Mouse (Mus musculus) brain, embryonic 14.5 days (tissue): ENCODE results near the gene Hist1h3g. TPM values are rescaled to one million over a fixed set of nuclear protein-coding genes. Genes with fewer than 3 reads are reported as not detected.
A peak's percentile ranks its signal among the peaks of the same experiment; 100 is the strongest.

Source experiments
- DNase-seq: peaks from one replicate; pipeline ENCODE4 v3.0.0-alpha.2; 2011; ENCODE audit warnings: low read depth
- CTCF ChIP-seq: fragments of 200-500 bp; IDR thresholded peaks from 2 replicates; pipeline ENCODE4 v1.5.1; 2012; ENCODE audit warnings: inconsistent platforms, mild to moderate bottlenecking, moderate library complexity, borderline replicate concordance; ENCODE audit not compliant: insufficient read depth, insufficient read length; ENCODE audit errors: extremely low read depth
- POLR2A ChIP-seq: fragments of 200-500 bp; IDR thresholded peaks from 2 replicates; pipeline ENCODE4 v1.6.1; 2012; ENCODE audit warnings: mild to moderate bottlenecking, inconsistent platforms, borderline replicate concordance; ENCODE audit not compliant: poor library complexity, insufficient read depth, insufficient read length, severe bottlenecking; ENCODE audit errors: extremely low read depth
- polyA plus RNA-seq: library from polyadenylated mRNA; depleted of rRNA; stranded (reverse); fragments of >200 nt; gene quantifications from 2 replicates; pipeline ENCODE4 v1.2.3, GENCODE M21; 2012

The Hist1h3g gene
- polyA plus RNA-seq, 1 experiment: 25.5 TPM

DNA sequence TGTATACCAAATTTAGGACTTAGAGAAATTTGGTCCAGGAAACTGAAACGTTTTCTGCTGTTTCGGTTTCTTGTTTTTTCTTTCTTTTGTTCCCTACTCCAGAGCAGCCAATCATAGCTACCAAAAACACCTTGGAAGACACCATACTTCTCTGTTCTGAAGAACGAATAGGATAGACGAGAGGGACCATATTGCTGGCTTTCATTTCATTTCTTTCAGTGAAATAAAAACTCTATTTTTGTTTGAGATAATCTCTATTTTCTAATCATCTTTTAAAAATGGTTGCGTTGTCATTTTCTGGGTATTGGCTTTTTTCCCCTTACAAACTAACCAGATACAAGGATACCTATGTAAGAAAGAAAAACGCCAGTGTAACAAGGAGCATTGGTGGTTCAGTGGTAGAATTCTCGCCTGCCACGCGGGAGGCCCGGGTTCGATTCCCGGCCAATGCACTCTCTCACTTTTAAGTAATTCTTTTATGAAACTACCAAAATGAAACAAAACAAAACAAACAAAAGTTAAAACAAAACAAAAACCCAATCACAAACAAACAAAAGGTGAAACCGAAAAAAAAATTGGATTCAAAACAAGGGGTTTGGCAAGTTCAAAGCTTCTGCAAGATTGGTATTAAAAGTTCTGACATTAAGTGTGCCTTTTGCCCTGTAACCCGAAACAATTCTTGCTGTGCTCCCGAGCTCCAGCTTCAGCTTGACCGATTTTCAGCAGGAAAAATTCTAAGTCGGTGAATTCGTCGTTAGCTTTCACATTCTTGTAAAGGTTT, 18.2 kb upstream of the Hist1h3g start:
- DNase-seq: peak; percentile 89
- TF ChIP-seq POLR2A: no peak

DNA sequence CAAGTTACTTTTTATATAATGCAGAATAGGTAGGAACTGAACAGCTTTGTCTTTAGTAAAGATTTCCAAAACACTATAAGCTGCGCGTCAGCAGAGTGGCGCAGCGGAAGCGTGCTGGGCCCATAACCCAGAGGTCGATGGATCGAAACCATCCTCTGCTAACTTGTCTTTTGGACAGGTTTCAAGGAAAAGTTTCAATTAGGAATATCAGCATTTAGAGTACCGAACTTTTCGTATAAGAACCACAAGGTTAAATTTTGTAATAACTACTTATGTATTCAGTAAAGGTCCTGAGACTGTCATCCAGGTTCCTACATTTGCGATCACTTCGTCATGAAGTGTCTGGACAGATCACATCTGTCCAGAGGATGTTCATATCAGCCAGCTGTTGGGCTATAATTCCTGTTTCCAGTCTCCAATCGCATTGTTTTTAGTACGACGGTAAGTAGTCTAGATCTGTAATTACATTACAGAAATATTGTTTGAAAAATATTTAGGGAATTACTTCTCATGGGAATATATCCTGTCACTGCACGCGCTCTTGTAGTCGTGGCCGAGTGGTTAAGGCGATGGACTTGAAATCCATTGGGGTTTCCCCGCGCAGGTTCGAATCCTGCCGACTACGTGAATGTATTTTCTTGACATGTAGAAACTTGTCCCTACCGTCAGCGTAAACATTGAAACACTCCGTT, 17.5 kb upstream of the Hist1h3g start:
- TF ChIP-seq CTCF (no peak), POLR2A (no peak)

DNA sequence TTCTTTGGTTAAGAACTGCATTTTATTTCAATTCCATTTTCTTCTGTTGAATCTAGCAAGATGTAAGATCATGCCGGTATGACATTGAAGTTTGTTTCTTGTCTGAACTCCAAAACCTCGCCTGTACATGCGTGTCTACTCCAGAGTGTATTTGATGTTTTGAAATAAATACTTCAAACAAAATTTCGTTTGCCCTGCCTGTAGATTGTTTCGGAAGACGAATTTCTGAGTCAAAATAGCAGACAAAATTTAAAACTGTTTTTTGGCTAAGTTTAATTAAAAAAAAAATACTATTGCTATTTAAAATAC, 17.0 kb upstream of the Hist1h3g start:
- TF ChIP-seq POLR2A: no peak
- TF ChIP-seq CTCF: no peak
- DNase-seq: no peak

More for the DNA sequence above, 17.5 kb upstream of the Hist1h3g start:
- DNase-seq: peak; percentile 92

- no peak for TF ChIP-seq CTCF
- no peak for TF ChIP-seq POLR2A
- peak; percentile 83 for DNase-seq
These were observed 16.3 kb upstream of the Hist1h3g start for GRCm38 (mm10) chr13:23518885-23519284.

DNA sequence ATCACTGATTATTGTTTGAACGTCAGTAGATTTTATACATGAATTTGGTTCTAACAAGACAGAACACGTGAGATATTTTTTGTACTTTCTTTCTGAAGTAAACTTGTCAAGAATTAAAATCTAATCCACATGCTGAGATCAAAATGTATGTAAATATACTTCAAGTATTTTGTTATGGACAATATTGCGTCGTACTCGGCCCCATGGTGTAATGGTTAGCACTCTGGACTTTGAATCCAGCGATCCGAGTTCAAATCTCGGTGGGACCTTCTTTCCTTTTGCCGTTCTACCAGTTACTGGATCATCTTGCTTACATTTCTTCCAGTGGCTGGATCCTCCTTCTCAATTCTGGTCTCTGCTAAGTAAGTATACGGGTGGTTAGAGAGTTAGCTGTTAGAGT, 15.8 kb upstream of the Hist1h3g start:
- DNase-seq: peak; percentile 77
- TF ChIP-seq POLR2A (no peak), CTCF (no peak)

- DNase-seq: peak; percentile 73
- TF ChIP-seq POLR2A (no peak), CTCF (no peak)
These were observed 13.5 kb upstream of the Hist1h3g start for GRCm38 (mm10) chr13:23521703-23522102.

DNA sequence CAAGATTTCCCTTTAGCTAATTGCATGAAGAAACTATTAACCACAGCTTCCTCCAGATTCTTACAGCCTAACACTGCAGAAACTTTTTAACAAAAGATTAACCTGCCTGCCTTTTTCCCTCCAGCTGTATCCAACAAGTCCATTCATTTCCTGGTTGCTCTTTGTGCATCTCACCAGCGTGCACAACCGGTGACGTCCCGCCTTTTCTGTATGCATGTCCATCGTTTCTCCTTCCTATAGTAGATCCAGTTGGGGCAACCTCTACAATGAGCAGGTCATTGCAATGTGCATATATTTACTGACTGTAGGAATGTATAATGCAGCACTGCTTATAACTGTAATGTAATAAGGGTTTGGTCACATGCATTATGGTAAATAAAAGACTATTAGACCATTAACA, 11.2 kb upstream of the Hist1h3g start:
- no peak for TF ChIP-seq CTCF
- no peak for TF ChIP-seq POLR2A
- no peak for DNase-seq

GRCm38 (mm10) chr13:23524654-23525053, 10.6 kb upstream of the Hist1h3g start:
- TF ChIP-seq CTCF (peak; percentile 84; the same call in 1 of the 2 replicates), POLR2A (no peak)
- peak; percentile 94 for DNase-seq

GRCm38 (mm10) chr13:23525901-23526300, 9.3 kb upstream of the Hist1h3g start:
- no peak for TF ChIP-seq POLR2A
- no peak for TF ChIP-seq CTCF
- no peak for DNase-seq

DNA sequence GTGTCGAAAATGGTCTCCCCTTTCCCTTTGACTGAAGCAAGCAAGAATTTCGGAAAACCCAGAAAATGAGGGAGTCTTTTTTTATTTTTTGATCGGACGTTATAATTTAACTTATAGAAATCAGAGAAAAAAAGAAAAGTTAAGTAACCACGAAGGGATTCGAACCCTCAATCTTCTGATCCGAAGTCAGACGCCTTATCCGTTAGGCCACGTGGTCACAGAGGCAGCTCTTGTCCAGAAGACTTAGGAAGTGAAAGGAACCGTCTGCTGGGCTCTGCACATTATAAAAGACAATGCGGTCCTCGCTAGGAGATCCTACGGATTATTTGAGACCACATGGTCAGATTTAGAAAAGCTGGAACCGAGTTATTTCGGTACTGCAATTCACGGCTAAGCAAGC, 8.9 kb upstream of the Hist1h3g start:
- TF ChIP-seq CTCF (no peak), POLR2A (no peak)
- DNase-seq: peak; percentile 96

DNA sequence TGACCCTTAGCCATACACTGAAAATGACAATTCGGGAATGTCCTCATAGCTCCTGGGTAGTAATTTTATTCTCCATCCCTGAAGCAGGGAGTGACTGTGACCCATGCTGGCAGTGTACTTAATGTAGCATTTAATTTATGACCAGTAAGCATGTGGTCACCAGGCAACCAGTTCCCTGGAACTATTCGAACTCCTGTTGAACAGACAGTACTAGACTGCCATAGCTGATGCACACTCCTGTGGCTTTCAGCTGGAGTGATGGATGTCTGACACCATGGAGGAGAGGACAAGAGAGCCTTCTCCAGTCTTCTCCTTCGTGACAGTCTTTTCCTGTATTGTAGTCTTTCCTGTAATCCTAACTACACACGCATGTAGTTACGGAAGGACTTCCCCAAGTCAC, 6.2 kb upstream of the Hist1h3g start:
- TF ChIP-seq POLR2A (no peak), CTCF (no peak)

GRCm38 (mm10) chr13:23529480-23530165, 5.6 kb upstream of the Hist1h3g start:
- no peak for TF ChIP-seq CTCF
- TF ChIP-seq POLR2A: no peak
- no peak for DNase-seq

More for the DNA sequence above, 6.2 kb upstream of the Hist1h3g start:
- peak; percentile 15 for DNase-seq

- TF ChIP-seq POLR2A: no peak
- no peak for TF ChIP-seq CTCF
- peak; percentile 78 for DNase-seq
These were observed 4.9 kb upstream of the Hist1h3g start for GRCm38 (mm10) chr13:23530181-23530900.
